In genomic region chr12:109922111-109922510, GRCm38 (mm10) we compare ENCODE assay signal across 30 mouse cellular contexts.
DNase-seq lines count a peak whose midpoint lies in the region; ATAC-seq and TF ChIP-seq lines count a peak whose summit lies in the region.
"Had no signal": no experiment of that assay in that cellular context is flagged by ENCODE, and none has a peak within 500 bp of the region (broad histone marks: within the 10 kb centered on the region; RNA-seq: fewer than 3 reads in every experiment).

No protein-coding gene starts in this region.

- no peaks in the 10 kb centered on the region for H3K27me3 ChIP-seq in forebrain, embryonic 14.5 days (replicated peaks; ENCODE audit: control insufficient read depth, insufficient read depth, low read length)
- no peaks in the 10 kb centered on the region for H3K27me3 ChIP-seq in forebrain, embryonic 16.5 days (replicated peaks; ENCODE audit: control insufficient read depth, insufficient read depth, low read length)
- H3K27me3 ChIP-seq in testis, adult 2 months (ENCODE audit: control insufficient read depth, insufficient read depth, low read length) = no peaks in the 10 kb centered on the region
- H3K27me3 ChIP-seq: heart, embryonic 15.5 days; hindbrain, embryonic 12.5 days; limb, embryonic 13.5 days; liver, embryonic 12.5 days; midbrain, embryonic 13.5 days had no signal

- H3K27ac ChIP-seq in forebrain, embryonic 14.5 days (ENCODE audit: low read depth, low read length) = no peak overlapping the region
- no peak overlapping the region for H3K27ac ChIP-seq in forebrain, embryonic 16.5 days (ENCODE audit: low read length)
- no peak overlapping the region for H3K27ac ChIP-seq in testis, adult 2 months (ENCODE audit: control insufficient read depth, insufficient read depth, low read depth, low read length)
- H3K27ac ChIP-seq: heart, embryonic 10.5 days; heart, embryonic 15.5 days; hindbrain, embryonic 12.5 days; limb, embryonic 13.5 days; liver, embryonic 12.5 days; midbrain, embryonic 13.5 days had no signal

- DNase-seq in forebrain, embryonic 14.5 days (ENCODE audit: low spot score) = peak; percentile 21
- DNase-seq in testis, postnatal 10 days (ENCODE audit: low spot score) = no peak
- DNase-seq in hindlimb bud, embryonic 11.5 days (ENCODE audit: extremely low spot score, low read depth, low spot score) = peak; percentile 26
- DNase-seq in gastrocnemius, postnatal 4 days (ENCODE audit: low spot score in 2 of 2) = no peak
- no peak for DNase-seq in spleen, postnatal 36 days (ENCODE audit: low spot score in 2 of 2)
- no peak for DNase-seq in heart, adult 9 months (ENCODE audit: low spot score in 2 of 2)
- DNase-seq: adrenal gland, postnatal 36 days; cerebellum, adult 2 months; cerebellum, postnatal 25 days; forebrain, postnatal 0 days; gastrocnemius, postnatal 10 days; kidney, adult 9 months; kidney, postnatal 14 days; layer of hippocampus, adult 9-11 months; lung, adult 18-20 months; lung, postnatal 4 days; right cerebral cortex, adult 18-20 months; spleen, adult 18-20 months; thymus, postnatal 14 days had no signal

- TF ChIP-seq POLR2A in testis, adult 2 months (IDR thresholded peaks at IDR 0.05; ENCODE audit: control insufficient read depth, low read depth, low read length) = no peak

- ATAC-seq in forebrain, embryonic 14.5 days = no peak
- ATAC-seq in forebrain, embryonic 16.5 days = no peak
- ATAC-seq: forebrain, postnatal 0 days; intestine, postnatal 0 days; liver, embryonic 12.5 days; lung, postnatal 0 days; midbrain, embryonic 13.5 days had no signal

- no peaks in the 10 kb centered on the region for H3K36me3 ChIP-seq in forebrain, embryonic 14.5 days (ENCODE audit: control insufficient read depth, insufficient read depth, low read length)
- H3K36me3 ChIP-seq in forebrain, embryonic 16.5 days (ENCODE audit: control insufficient read depth, insufficient read depth) = no peaks in the 10 kb centered on the region
- no peaks in the 10 kb centered on the region for H3K36me3 ChIP-seq in testis, adult 2 months (ENCODE audit: control insufficient read depth, insufficient read depth, low read length)
- H3K36me3 ChIP-seq: heart, embryonic 10.5 days; heart, embryonic 15.5 days; hindbrain, embryonic 12.5 days; limb, embryonic 13.5 days; liver, embryonic 12.5 days; midbrain, embryonic 13.5 days had no signal

- no peaks in the 10 kb centered on the region for H3K4me1 ChIP-seq in forebrain, embryonic 14.5 days (ENCODE audit: control insufficient read depth, insufficient read depth, low read length)
- no peaks in the 10 kb centered on the region for H3K4me1 ChIP-seq in forebrain, embryonic 16.5 days (replicated peaks; ENCODE audit: control insufficient read depth, insufficient read depth, low read length)
- no peaks in the 10 kb centered on the region for H3K4me1 ChIP-seq in testis, adult 2 months (ENCODE audit: control insufficient read depth, insufficient read depth, low read length)
- H3K4me1 ChIP-seq: heart, embryonic 10.5 days; heart, embryonic 15.5 days; liver, embryonic 12.5 days; megakaryocyte, embryonic 14.5 days; midbrain, embryonic 13.5 days had no signal

- no peaks in the 10 kb centered on the region for H3K9me3 ChIP-seq in forebrain, embryonic 14.5 days (replicated peaks; ENCODE audit: control insufficient read depth, low read length)
- H3K9me3 ChIP-seq in forebrain, embryonic 16.5 days (ENCODE audit: control insufficient read depth, low read length) = no peaks in the 10 kb centered on the region
- H3K9me3 ChIP-seq: heart, embryonic 10.5 days; heart, embryonic 15.5 days; hindbrain, embryonic 12.5 days; limb, embryonic 13.5 days; liver, embryonic 12.5 days; megakaryocyte, embryonic 14.5 days; midbrain, embryonic 13.5 days had no signal

- no peak for TF ChIP-seq CTCF in testis, adult 2 months (IDR thresholded peaks at IDR 0.05; ENCODE audit: control insufficient read depth, insufficient read depth, insufficient replicate concordance, low read depth, low read length)

- no peak overlapping the region for H3K9ac ChIP-seq in forebrain, embryonic 14.5 days (ENCODE audit: low read length)
- no peak overlapping the region for H3K9ac ChIP-seq in forebrain, embryonic 16.5 days (replicated peaks; ENCODE audit: low read depth, low read length)
- H3K9ac ChIP-seq: forebrain, postnatal 0 days; heart, embryonic 15.5 days; hindbrain, embryonic 12.5 days; limb, embryonic 13.5 days; liver, embryonic 12.5 days; midbrain, embryonic 13.5 days had no signal

- H3K4me3 ChIP-seq in forebrain, embryonic 14.5 days (ENCODE audit: low read depth, low read length) = no peak overlapping the region
- H3K4me3 ChIP-seq in forebrain, embryonic 16.5 days (replicated peaks; ENCODE audit: low read length) = no peak overlapping the region
- H3K4me3 ChIP-seq in testis, adult 2 months (ENCODE audit: control insufficient read depth, low read depth, low read length) = peak overlapping the region; percentile 21
- H3K4me3 ChIP-seq: heart, embryonic 10.5 days; heart, embryonic 15.5 days; hindbrain, embryonic 12.5 days; limb, embryonic 13.5 days; liver, embryonic 12.5 days; megakaryocyte, embryonic 14.5 days; midbrain, embryonic 13.5 days had no signal

- no peak overlapping the region for H3K4me2 ChIP-seq in forebrain, embryonic 14.5 days (ENCODE audit: low read length)
- no peak overlapping the region for H3K4me2 ChIP-seq in forebrain, embryonic 16.5 days (ENCODE audit: low read length)
- H3K4me2 ChIP-seq: heart, embryonic 15.5 days; hindbrain, embryonic 12.5 days; limb, embryonic 13.5 days; liver, embryonic 12.5 days; midbrain, embryonic 13.5 days had no signal

- 51% methylated on average over 10 of the region's 10 CpGs for WGBS in forebrain, embryonic 14.5 days
- 68% methylated on average over 10 of the region's 10 CpGs for WGBS in forebrain, embryonic 16.5 days

Comparison
In these comparisons a context has a peak if more than half of its experiments do, and no peak if none do; other contexts are left out.
1. DNase-seq: peak in forebrain, embryonic 14.5 days (single experiment) and hindlimb bud, embryonic 11.5 days (single experiment); none in testis, postnatal 10 days (single experiment), gastrocnemius, postnatal 4 days (0 of 2), spleen, postnatal 36 days (0 of 2) and heart, adult 9 months (0 of 2).